Mouse (Mus musculus): ENCODE data around the gene Sh3pxd2a. TPM values are rescaled to one million over a fixed set of nuclear protein-coding genes. Genes with fewer than 3 reads are reported as not detected.

Gene Sh3pxd2a
- polyA plus RNA-seq, 1 experiment, result 5.5 TPM

DNA sequence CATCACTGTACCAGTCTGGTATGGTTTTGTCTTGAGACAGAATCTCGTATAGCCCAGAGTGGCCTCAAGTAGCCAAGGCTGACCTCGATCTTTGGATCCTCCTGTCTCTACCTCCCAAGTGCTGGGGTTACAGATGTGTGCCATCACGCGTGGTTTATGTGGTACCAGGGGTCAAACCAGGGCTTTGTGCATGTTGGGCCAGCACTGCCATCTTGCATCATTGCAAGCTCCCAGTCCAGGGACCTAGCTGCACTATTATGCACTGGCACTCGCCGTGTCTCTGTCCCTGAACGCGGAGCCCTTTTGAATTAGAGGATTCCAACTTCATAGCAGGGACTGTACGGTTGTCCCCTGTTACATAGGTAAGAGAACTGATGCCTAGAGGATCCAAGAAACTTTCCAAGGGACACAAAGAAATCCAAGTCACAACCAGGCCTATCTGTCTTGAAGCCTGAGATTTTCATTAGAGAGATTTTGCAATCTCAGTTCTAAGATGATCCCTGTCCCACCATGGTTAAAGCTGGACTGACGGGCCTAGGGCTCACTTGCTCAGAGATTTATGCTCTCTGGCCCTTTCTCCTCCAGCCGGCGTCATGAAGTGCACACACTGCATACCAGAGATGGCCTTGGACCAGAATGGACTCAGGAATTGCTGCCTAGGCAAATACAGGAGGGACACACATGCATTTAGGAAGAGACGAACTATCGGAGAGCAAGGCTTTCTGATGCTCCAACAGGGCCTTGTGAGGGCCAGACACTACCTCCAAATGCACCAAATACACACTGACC lies 157.9 kb downstream of the Sh3pxd2a start:
- 79% methylated on average over 14 of the region's 14 CpGs for WGBS
- no peak for DNase-seq (ENCODE audit: low read depth, low spot score)

DNA sequence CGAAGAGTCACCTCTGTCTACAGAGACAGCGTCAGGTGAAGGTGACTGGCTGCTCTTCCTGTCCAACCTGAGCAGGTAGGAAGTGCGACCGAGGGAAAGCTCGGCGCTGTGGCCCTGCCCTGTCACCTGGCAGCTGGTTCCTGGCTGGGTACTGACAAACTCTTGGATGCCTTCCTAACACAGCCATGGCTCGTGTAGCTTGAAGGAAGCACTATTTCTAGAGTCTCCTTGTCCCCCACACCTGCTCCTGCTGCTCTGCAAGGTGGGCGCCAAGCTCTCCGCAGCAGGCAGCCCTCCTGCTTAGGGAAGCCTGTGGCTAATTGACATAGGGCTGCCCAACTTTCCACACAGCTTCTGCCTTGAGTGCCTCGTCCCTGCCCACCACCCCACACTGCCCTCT lies 158.8 kb downstream of the Sh3pxd2a start:
- WGBS, result 58% methylated on average over 10 of the region's 10 CpGs
- DNase-seq (ENCODE audit: low read depth, low spot score), result no peak

DNA sequence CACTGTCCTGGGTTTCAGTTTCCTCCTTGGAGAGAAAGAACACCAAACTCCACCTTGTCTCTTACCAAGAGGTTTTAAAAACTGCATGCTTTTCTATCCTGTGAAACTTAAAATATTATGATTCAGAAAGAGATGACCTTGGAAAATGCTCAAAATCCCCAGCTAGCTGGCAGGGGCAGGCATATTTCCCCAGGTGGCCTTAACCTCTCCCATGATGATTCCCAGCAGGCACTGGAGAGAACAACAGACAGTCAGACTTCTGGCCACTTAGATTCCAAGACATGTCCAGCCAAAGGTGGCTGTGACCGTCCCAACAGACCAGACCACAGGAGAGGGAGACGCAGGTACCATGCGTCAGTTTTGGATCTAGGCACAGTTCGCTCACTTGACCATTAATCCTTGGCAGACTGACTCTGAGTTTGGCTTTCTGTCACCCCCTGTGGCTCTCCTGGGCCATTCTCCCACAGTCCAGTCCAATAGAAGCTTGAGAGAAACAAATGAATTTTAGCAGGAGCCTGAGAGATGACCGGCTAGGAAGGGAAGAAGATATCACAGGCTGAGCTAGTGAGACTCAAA lies 159.9 kb downstream of the Sh3pxd2a start:
- DNase-seq (ENCODE audit: low read depth, low spot score), result no peak
- WGBS, result 84% methylated on average over 5 of the region's 5 CpGs

GRCm38 (mm10) chr19:47303128-47303527 lies 161.1 kb downstream of the Sh3pxd2a start:
- 48% methylated on average over 10 of the region's 10 CpGs for WGBS
- peak; percentile 63 for DNase-seq (ENCODE audit: low read depth, low spot score)

GRCm38 (mm10) chr19:47302191-47302852 lies 161.9 kb downstream of the Sh3pxd2a start:
- peak; percentile 50 for DNase-seq (ENCODE audit: low read depth, low spot score)
- 53% methylated on average over 21 of the region's 21 CpGs for WGBS

DNA sequence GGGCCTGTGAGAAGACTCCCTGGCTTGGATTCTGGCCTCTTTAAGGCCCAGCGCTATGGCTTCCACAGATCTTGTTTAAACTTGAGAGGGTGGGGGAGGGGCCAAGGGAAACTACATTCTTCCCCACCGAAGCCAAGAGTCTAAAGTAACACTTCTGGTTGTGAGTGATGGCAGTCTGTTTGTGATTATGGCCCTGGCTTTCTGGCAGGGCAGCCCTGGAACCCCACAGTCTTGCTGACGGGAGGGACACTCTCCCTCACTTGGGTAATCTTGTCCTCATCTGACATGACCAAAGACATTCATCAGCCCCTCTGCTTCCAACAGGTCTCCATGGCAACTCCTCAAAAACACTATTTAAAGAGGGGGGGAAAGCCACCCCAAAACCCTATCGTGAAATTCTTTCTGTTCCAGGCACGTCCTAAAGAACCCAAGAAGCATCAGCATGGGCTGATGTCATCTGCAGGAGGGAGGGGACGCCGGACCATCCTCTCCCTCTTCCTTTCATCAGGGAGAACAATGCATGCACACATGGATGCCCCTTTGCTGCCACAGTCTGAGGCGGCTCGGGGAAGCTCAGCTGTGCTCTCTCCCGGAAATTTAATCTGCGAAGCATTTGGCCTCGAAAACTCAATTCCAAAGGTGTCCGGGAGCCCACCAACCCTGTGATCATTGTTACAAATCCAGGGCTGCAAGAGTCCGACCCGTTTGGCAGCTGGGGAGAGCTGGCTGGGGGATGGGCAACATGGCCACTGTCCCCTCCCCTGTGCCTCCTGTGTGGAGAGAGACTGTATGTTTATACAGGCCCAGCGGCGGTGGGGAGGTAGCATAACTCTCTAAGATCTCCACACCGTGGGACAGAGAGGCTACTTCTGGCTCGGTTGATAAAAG lies 162.7 kb downstream of the Sh3pxd2a start:
- no peak for DNase-seq (ENCODE audit: low read depth, low spot score)
- WGBS, result 57% methylated on average over 19 of the region's 19 CpGs

DNA sequence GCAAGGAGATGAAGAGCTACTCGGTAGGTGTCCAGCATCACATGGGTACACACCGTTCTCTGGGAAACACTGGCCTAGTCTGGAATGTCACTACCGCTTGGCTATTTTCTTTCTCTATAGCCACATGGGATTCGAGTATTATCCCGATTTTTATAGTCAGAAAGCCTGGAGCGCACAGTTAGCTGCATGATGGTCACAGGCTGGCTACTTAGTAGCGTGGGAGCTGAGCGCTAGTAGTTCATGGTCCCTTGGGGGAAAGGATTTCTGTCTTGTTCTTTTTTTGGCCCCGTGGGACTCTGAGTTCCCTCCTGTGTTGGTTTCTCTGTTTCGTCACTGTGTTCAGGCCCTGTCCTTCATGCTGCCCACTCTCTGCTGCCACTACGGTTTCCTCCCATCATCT lies 166.1 kb downstream of the Sh3pxd2a start:
- no peak for DNase-seq (ENCODE audit: low read depth, low spot score)
- 81% methylated on average over 11 of the region's 11 CpGs for WGBS

GRCm38 (mm10) chr19:47292451-47292951 lies 171.7 kb downstream of the Sh3pxd2a start:
- WGBS, result 59% methylated on average over 7 of the region's 7 CpGs
- no peak for DNase-seq (ENCODE audit: low read depth, low spot score)

DNA sequence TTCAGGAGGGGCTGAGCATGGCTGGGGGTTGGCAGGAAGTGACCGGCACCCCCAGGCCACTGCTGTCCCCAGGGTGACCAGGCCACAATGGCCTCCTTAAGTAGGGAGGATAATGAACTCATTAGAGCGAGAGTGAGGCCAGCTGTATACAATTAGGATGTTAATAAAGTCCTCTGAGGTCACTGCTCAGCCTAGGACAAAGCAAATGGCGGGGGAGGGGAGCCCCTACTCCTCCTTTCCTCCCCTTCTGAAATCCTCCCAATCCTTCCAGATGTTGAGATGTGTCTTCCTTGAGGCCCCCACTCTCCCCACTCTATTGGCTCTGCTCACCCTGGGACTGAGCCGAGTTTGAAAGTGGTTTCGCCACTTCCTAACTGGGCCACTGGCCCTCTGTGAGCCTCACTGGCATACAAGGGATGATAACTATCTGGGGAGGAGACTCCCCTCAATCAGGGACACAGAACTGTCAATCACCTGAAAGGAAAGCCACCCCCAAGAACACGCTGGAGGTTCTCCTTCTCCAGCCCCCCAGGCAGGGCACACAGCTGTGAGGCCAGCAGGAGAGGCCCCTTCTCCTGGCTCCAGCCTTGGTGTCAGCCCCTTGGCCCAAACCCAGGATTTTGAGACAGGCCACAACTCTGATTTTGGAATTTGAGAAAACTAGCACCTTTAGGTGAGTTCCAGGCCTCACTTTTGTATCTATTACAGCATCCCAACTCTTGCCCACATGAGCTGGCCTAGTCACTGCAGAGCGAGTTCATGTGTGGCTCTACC lies 172.7 kb downstream of the Sh3pxd2a start:
- WGBS, result 70% methylated on average over 7 of the region's 7 CpGs
- DNase-seq (ENCODE audit: low read depth, low spot score), result no peak

DNA sequence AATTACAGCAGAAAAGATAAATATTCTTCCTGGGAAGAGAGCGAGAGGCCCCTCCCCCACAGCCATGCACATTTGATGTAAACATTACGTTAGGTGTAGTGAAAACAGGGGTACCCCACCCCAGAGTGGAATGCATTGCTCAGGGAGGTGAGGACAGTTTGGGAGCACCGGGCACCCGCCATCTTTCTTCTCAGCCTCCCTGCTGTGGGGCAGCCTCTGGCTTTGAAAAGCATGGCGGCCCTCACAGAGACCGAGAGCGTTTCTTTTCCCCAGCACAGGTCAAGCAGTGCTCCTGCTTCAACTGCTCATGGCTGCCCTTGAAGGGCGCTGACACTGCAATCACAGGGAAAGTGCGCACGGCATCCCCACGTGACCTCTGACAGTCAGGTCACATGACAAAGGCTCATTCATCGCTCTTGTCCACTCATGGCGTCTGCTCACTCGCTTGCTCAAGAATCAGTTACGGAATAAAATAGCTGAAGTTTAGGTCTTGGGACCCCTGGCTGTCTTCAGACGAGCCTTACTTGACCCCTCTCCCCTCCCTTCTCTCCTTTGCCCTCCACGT lies 177.2 kb downstream of the Sh3pxd2a start:
- WGBS, result 85% methylated on average over 17 of the region's 17 CpGs
- DNase-seq (ENCODE audit: low read depth, low spot score), result no peak

GRCm38 (mm10) chr19:47285581-47285980 lies 178.6 kb downstream of the Sh3pxd2a start:
- no peak for DNase-seq (ENCODE audit: low read depth, low spot score)
- 86% methylated on average over 6 of the region's 6 CpGs for WGBS

DNA sequence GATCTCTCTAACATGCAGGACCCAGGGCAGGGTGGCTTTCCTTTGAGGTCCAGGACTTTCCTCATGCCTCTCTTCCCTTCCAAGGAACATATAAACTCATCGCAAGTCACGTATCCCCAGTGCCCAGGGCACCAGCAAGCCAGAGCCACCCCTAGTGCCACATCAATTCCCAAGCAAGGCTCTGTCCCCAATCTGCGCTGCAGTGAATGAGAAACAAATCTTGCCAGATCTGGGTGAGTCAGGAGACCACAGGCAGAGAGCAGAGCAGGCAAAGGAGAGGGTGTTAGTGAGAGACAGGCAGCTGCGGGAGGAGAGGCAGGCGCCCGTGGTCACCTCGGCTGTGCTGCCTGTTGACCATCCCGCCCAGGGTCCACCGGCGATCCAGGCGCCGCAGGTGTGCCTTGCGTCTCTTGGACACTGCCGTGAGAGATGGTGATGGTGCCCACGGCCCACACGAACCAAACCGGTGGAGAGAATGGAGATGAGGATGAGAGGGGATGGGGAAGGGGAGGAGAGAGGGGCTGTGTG lies 181.4 kb downstream of the Sh3pxd2a start:
- no peak for DNase-seq (ENCODE audit: low read depth, low spot score)
- 87% methylated on average over 17 of the region's 17 CpGs for WGBS

DNA sequence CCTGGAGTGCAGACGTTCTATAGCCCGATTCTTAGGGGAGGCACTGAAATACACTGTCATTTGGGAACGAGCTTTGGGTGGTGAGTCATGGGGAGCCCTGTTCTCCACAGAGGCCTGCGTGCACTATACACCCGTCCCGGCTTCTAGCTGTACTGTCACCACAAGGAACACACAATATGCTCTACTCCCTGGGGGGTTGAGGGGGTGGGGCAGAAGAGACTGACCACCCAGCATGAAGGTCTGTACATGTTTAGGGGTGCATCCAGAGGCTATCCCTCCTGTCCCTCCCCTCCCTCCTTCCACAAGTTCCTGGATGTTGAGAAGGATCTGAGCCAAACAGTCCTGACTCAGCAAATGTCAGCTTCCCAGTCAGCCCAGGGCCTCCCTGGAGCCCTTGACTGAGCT lies 182.1 kb downstream of the Sh3pxd2a start:
- no peak for DNase-seq (ENCODE audit: low read depth, low spot score)
- WGBS, result 69% methylated on average over 6 of the region's 6 CpGs

DNA sequence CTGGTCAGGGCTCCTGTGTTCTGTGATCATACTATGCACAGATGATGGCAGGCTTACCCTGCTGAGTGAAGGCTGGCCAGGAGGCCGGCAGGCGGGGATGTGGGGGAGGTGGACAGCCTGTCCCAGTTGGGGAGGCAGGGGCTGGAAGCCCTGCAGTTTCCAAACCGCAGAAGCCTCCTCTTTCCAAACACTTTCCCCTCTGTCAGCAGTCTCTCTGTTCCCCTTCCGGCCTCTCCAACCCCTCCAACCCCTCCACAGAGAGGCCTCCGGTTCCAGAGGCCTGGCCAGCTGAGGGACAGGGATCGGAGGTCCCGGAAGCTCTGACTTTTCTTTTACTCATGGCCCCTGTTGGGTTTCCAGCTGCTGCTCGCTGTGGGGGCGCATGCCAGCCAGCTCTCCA lies 183.3 kb downstream of the Sh3pxd2a start:
- 77% methylated on average over 9 of the region's 9 CpGs for WGBS
- DNase-seq (ENCODE audit: low read depth, low spot score), result no peak

DNA sequence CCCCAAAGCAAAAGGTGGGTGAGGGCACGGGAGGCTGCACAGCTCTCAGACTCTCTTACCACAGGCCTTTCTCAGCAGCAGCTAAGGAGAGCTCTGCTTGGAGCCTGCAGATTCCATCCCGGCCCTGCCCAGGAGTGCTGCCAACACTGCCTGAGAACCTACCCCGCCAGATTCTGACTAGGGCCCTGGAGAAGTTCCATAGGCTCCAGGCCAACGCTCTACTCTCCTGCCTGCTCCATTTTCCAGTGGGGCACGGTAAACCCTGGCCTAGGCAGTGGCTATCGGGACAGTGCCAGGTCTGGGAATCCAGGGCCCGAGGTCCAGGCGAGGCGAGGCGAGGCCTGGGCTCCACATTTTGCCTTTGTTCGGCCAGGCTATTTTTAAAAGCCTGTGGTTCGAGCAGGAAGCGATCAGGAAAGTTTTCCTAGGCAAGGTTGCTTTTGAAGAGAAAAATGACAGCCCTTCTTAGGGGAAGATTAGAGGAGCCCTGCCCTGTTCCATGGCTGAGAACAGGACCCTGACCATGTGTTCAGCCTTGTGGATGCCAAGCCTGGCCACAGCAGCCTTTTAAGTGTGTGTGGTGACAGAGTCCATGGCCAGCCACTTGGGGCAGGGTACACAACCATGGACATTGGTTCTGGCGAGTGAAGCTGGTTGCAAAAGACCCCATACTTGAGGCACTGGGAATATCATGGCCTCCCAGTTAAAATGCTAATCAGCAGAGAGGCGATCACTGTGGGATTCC lies 184.2 kb downstream of the Sh3pxd2a start:
- WGBS, result 63% methylated on average over 15 of the region's 15 CpGs
- DNase-seq (ENCODE audit: low read depth, low spot score), result no peak

GRCm38 (mm10) chr19:47279372-47279771 lies 184.8 kb downstream of the Sh3pxd2a start:
- 66% methylated on average over 4 of the region's 4 CpGs for WGBS
- DNase-seq (ENCODE audit: low read depth, low spot score), result no peak

DNA sequence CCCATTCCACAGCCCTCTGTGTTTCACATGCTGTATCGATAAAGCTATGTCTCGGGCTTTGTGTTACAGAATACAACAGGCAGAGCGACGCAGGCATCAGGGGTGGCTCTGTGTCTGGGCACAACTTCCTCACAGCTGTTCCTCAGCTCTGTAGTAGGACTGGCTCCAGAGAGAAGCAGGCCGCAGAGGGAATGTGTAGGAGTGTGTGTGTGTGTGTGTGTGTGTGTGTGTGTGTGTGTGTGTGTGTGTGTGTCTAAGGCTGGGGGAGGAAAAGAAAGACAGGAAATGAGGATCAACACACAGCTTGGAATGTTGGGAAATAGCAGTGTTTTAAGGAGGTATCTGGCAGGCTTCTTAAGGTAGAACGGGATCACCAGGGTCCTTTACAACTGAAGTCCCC lies 187.5 kb downstream of the Sh3pxd2a start:
- WGBS, result 72% methylated on average over 6 of the region's 6 CpGs
- DNase-seq (ENCODE audit: low read depth, low spot score), result no peak

DNA sequence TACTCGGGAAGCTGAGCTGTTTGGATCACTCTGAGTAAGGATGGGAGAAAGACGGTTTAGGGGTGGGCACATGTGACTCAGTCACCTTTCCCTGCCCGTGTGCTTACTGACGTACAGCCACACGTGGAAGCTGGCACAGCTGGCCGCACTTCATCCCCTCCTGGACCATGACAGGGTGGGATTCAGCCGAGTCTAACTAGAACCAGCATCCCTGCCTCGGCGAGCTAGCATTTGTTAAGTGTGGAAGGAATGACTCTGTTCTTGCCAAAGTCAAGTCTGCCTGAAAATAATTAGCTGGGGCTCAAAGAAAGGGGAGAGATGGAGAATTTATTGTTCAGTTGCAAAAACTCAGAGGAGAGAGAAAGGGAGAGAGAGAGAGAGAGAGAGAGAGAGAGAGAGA lies 193.7 kb downstream of the Sh3pxd2a start:
- DNase-seq (ENCODE audit: low read depth, low spot score), result no peak
- WGBS, result 86% methylated on average over 9 of the region's 9 CpGs
